Mouse (Mus musculus) mature B cell (primary cell): ENCODE data around the gene Ntn4.

Experiments used
- in situ Hi-C: fragments of 300-500 bp; cut with MboI; formaldehyde crosslinking; loops from 2 replicates; pipeline ENCODE4 v1.14.3; 2019

The Ntn4 gene

DNA sequence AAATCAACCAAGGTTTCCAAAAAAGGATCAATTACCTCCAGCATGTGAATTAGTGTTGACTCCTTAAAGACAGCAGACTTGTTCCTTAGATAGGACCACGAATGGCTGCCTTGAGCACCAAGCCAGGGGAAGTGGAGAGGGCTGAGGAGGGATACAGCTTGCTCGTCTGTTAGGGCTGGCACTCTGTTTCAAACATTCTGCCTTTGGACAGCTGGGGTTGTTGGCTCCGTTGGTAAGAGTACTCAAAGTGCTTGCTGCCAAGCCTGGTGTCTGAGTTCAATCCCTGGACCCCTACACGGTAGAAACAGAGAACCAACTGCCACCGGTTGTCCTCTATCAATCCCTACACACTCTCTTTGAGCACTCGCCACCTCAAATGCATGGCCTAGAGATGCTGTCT lies 90.0 kb downstream of the Ntn4 start:
- in situ Hi-C loops: no loop called here

DNA sequence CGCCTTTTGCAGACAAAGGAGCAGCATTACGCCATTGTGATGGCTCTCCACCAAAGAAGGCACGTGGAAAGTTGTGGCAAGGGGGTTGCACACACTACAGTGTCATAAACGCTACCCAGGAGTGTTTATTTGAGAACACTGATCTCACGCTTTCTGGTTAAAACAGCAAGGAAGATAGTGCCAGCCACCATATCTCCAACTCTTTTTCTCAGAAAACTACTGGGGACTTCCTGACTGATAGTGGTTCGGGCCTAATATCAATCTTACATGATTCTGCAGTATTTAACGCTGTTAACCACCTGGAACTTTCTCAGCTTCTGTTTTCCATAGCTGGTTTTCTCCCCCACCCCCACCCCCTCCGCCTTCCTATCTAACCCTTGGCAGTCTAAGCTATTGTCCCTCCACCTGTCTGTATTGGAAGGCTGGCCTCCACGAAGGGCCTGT lies 90.8 kb downstream of the Ntn4 start:
- in situ Hi-C loops: no loop called here

GRCm38 (mm10) chr10:93736114-93736645 lies 95.7 kb downstream of the Ntn4 start:
- in situ Hi-C loops: no loop called here

DNA sequence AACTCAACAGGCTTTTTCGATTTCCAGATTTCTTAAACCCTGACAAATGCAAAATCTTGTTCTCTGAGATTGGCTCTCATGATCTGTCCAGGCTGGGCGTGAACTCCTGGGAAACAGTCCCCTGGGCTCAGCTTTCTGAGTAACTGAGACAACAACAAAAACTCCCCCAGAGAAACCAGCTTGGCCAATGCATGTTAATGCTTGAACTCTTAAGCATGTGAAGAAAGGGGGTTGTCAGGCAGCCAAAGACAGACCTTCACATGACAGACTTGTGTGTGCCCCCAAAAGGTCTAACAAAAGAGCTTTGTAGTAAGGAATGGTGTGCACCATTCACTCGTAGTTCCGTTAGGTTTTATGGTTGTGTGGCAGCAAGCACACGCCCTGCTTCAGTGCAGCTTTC lies 96.6 kb downstream of the Ntn4 start:
- in situ Hi-C loops: no loop called here

GRCm38 (mm10) chr10:93741446-93742096 lies 101.1 kb downstream of the Ntn4 start:
- in situ Hi-C loops: no loop called here

- in situ Hi-C loops: no loop called here
These were observed 101.6 kb downstream of the Ntn4 start for GRCm38 (mm10) chr10:93742097-93742446.

- in situ Hi-C loops: no loop called here
These were observed 102.1 kb downstream of the Ntn4 start for GRCm38 (mm10) chr10:93742598-93742997.

GRCm38 (mm10) chr10:93749267-93750192 lies 109.0 kb downstream of the Ntn4 start:
- in situ Hi-C loops: no loop called here

- in situ Hi-C loops: no loop called here
These were observed 110.8 kb downstream of the Ntn4 start for GRCm38 (mm10) chr10:93751302-93751701.

DNA sequence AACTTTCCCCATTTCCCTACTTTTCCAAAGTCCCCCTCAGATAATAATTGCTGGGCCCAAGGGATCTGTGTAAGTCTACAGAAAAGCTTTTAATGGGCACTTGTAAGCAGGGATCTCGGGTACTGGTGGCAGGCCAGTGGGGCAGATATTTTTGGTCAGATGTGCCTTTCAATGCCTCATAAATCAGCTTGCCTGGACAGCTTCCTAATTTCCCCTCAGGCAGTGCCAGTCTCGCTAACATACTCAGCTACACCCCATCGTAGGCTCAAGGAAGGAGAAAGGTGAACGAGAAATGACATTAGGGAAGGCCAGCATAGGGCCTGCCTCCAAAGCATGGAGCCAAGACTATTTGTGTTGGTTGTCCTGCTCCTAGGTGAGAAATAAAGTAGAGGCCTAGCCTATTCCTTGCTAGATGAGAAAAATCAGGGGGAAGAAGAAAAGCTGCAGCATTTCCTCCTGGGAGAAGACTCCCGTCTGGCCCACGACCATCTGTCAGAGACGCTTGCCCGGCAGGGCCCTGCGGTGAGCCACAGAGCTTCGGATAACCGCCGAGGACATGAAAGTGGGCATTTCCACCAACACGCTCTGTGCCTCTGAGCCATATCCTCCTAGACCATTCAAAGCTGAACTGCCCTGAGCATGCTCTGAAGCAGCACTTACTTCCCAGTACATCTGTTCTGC lies 113.4 kb downstream of the Ntn4 start:
- in situ Hi-C loops: no loop called here

DNA sequence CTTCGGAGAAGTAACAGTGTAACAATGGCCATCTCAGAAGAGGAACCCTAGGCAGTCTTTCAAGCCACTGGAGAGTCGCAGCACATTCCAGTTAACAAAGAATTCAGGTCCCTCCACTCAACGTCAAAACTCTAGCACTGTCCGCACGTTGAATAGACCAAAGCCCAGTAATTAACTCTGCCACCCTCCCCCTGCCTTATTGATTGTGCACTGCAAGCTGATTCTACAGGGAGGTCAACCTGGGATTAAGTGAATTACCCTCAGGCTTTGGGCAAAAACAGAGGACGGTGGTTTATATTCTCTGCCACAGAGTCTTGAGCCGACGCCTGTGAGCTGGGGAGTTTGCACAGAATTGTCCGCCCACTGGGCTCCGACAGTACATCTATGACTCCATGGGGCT lies 115.7 kb downstream of the Ntn4 start:
- in situ Hi-C loops: no loop called here

DNA sequence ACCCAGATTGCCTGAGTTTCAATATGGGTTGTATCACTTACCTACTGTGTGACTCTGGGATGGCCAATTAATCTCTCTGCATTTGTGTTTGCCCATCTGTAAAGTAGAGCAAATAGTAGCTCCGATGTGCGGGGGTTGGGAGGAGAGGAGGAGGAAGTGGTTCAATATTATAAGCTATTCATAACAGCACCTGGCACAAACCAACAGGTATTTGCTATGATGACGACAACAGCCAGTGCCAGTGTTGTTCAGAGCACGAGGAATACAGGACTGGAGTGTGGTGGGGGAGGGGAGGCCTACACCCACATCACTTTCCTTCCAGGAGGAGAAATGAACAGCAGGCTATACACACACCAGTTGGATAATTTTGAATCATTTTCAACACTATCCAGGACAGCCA lies 119.2 kb downstream of the Ntn4 start:
- in situ Hi-C loops: loop anchor here (10.0 kb wide), 1 partner anchor 145 kb away; no protein-coding TSS in a partner anchor

DNA sequence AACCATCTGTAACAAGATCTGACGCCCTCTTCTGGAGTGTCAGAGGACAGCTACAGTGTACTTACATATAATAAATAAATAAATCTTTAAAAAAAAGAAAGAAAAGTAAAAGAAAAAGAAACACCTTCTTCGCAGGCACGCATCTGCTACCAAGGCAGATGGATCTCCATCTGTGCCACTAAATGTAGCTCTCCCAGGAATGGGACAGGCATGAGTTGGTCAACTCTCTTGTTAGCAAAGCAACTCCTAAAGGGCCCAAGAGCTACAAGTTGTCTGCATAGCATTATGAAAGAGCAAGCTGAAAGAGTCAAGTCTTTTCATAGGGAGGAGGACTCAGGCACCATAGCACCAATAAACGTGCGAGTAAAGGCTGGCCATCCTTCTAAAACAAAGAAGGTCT lies 119.9 kb downstream of the Ntn4 start:
- in situ Hi-C loops: loop anchor here (10.0 kb wide), 1 partner anchor 146 kb away; no protein-coding TSS in a partner anchor

DNA sequence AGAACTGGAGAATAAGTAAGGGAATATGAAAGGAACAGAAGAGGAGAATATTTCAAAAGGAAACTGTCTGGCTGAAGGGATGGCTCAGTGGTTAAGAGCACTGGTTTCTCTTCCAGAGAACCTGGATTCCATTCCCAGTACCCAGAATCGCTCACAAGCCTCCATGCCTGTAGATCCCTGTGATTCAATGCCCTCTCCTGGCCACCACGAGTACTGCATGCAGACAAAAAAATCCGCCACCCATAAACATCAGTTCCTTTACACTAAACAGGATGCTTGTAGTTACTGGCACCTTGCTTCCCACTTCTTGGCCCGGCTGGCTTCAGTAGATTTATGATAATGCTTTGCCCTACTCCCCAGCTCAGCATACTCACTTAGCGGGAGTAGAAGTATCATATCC lies 122.6 kb downstream of the Ntn4 start:
- in situ Hi-C loops: loop anchor here (10.0 kb wide), 1 partner anchor 148 kb away; no protein-coding TSS in a partner anchor

GRCm38 (mm10) chr10:93766221-93766620 lies 125.7 kb downstream of the Ntn4 start:
- in situ Hi-C loops: loop anchor here (10.0 kb wide), 1 partner anchor 151 kb away; no protein-coding TSS in a partner anchor

DNA sequence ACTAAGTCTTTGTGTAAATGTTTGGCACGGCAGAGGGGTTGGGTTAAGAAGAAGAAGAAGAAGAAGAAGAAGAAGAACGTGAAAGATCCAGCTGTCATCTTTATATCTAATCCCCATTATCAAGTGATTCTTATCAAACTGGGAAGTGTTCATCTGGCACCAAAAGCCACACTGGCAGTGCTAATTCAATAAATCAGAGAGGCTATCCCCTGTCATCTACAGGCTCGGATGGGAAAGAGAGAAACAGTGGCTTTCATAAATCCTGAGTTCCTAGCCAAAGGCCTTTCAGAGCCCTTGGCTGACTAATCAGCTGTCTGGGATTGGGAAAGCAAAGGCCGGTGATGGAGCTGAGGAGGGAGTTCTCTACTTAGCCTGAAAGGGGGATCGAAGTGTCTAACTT lies 126.8 kb downstream of the Ntn4 start:
- in situ Hi-C loops: loop anchor here (10.0 kb wide), 1 partner anchor 152 kb away; no protein-coding TSS in a partner anchor

- in situ Hi-C loops: loop anchor here (10.0 kb wide), 1 partner anchor 153 kb away; no protein-coding TSS in a partner anchor
These were observed 127.7 kb downstream of the Ntn4 start for GRCm38 (mm10) chr10:93768222-93768621.

DNA sequence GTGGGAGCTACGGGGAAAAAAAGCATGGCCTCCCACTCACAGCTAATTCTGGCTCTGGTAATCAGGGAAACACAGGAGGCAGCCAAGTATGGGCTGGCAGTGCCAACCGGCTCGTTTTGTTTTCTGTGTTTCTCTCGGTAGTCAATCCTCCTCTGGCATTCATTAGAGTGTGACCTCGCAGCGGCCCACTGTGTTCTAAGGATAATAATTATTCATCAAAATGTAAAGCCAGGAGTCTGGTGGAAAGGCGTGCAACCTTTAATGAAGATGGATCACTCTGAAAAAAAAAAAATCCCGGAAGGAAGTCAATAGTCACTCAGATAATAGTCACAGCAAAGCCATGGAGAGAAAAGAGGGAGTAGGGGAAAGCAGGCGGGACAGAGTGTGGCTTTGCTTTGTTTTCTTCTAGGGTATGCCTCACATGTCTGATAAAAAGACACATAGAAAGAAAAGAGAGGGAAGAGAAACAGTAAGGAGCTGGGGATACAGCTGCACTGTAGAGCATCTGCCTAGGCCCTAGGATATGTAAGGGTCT lies 131.5 kb downstream of the Ntn4 start:
- in situ Hi-C loops: no loop called here

- in situ Hi-C loops: no loop called here
These were observed 132.0 kb downstream of the Ntn4 start for GRCm38 (mm10) chr10:93772492-93772891.

GRCm38 (mm10) chr10:93776731-93777151 lies 136.3 kb downstream of the Ntn4 start:
- in situ Hi-C loops: no loop called here

GRCm38 (mm10) chr10:93777372-93777771 lies 136.9 kb downstream of the Ntn4 start:
- in situ Hi-C loops: no loop called here
